Mouse (Mus musculus) effector memory CD4-positive, alpha-beta T cell, adult 5 months (primary cell): Measurements from ENCODE around the gene Olfr71. TPM values are rescaled to one million over a fixed set of nuclear protein-coding genes. Genes with fewer than 3 reads are reported as not detected.

Experiments used
- polyA plus RNA-seq: library from polyadenylated mRNA; unstranded; fragments of 100-300 nt; shearing (Covaris generic); gene quantifications from one replicate; pipeline ENCODE4 v1.2.1, GENCODE M21; 2017

Gene Olfr71
- polyA plus RNA-seq = not detected

GRCm38 (mm10) chr4:43709869-43710268 is at the start of gene Olfr71:
Olfr71 (minus strand) TSS chr4:43710255.

GRCm38 (mm10) chr4:43729794-43730550 is 19.9 kb upstream of the Olfr71 start, which contains the start of gene Spaar:
Spaar (plus strand) TSS chr4:43730034.

GRCm38 (mm10) chr4:43726995-43727394 is 16.9 kb upstream of the Olfr71 start, which contains the start of gene Hrct1:
Hrct1 (plus strand) TSS chr4:43727188.

GRCm38 (mm10) chr4:43700707-43701106 is 9.3 kb downstream of the Olfr71 start, which contains the start of gene Olfr70:
Olfr70 (minus strand) TSS chr4:43700807.

GRCm38 (mm10) chr4:43668782-43669427 is 41.1 kb downstream of the Olfr71 start, which contains the start of the genes Tmem8b and Fam221b:
Tmem8b (plus strand) TSS chr4:43668971.
Fam221b (minus strand) TSS chr4:43669145.

GRCm38 (mm10) chr4:43656339-43657109 is 53.5 kb downstream of the Olfr71 start, which contains the start of gene Hint2:
Hint2 (minus strand) TSS chr4:43656466.

Other genes starting within 250 kb of the Olfr71 start
- gene Sit1, start 226.5 kb downstream of the Olfr71 start, polyA plus RNA-seq = 228 TPM
- gene Ccdc107, start 217.4 kb downstream of the Olfr71 start, polyA plus RNA-seq = 64.2 TPM
- gene Arhgef39, start 210.6 kb downstream of the Olfr71 start, polyA plus RNA-seq = 4.8 TPM
- gene Car9, start 203.3 kb downstream of the Olfr71 start, polyA plus RNA-seq = 0.67 TPM
- gene Tpm2, start 186.5 kb downstream of the Olfr71 start, polyA plus RNA-seq = not detected
- 58.4 TPM for gene Creb3, start 147.9 kb downstream of the Olfr71 start, polyA plus RNA-seq
- gene Tln1, start 147.6 kb downstream of the Olfr71 start, polyA plus RNA-seq = 223 TPM
- 7.0 TPM for gene Rgp1, start 131.5 kb downstream of the Olfr71 start, polyA plus RNA-seq
- gene Gba2, start 131.4 kb downstream of the Olfr71 start, polyA plus RNA-seq = 30.8 TPM
- 2.5 TPM for gene Msmp, start 125.8 kb downstream of the Olfr71 start, polyA plus RNA-seq
- gene Npr2, start 78.3 kb downstream of the Olfr71 start, polyA plus RNA-seq = not detected
- gene Spag8, start 56.7 kb downstream of the Olfr71 start, polyA plus RNA-seq = not detected
- gene Hint2, start 53.8 kb downstream of the Olfr71 start, polyA plus RNA-seq = 56.2 TPM
- gene Tmem8b, start 41.3 kb downstream of the Olfr71 start, polyA plus RNA-seq = 1.3 TPM
- gene Fam221b, start 41.1 kb downstream of the Olfr71 start, polyA plus RNA-seq = 0.67 TPM
- gene Olfr70, start 9.4 kb downstream of the Olfr71 start, polyA plus RNA-seq = not detected
- gene Hrct1, start 16.9 kb upstream of the Olfr71 start, polyA plus RNA-seq = not detected
- gene Spaar, start 19.8 kb upstream of the Olfr71 start, polyA plus RNA-seq = 0.09 TPM
- gene Olfr159, start 60.8 kb upstream of the Olfr71 start, polyA plus RNA-seq = not detected
- gene Olfr156, start 113.6 kb upstream of the Olfr71 start, polyA plus RNA-seq = 1.6 TPM
- 0.87 TPM for gene Olfr157, start 129.9 kb upstream of the Olfr71 start, polyA plus RNA-seq
- gene Olfr155, start 141.3 kb upstream of the Olfr71 start, polyA plus RNA-seq = not detected
- gene Reck, start 165.3 kb upstream of the Olfr71 start, polyA plus RNA-seq = 6.6 TPM
- 125 TPM for gene Glipr2, start 247.1 kb upstream of the Olfr71 start, polyA plus RNA-seq